Mouse (Mus musculus): ENCODE measurements at regions not wholly inside any gene's neighbourhood (a gene's known extent, or its start where the extent isn't known, plus 50 kb on each side); places are given as distances from the start of the nearest gene placed in this dataset.

GRCm38 (mm10) chr2:167783374-167783773 is 93.8 kb upstream of the Tmem189 start:
- TF ChIP-seq POLR2A (IDR thresholded peaks at IDR 0.05; ENCODE audit: extremely low read depth, insufficient read depth, low read length) (no peak), CTCF (IDR thresholded peaks at IDR 0.05; ENCODE audit: extremely low read depth, insufficient read depth, low read length) (no peak)
